Mouse (Mus musculus) kidney, postnatal 25 days (tissue): ENCODE measurements at regions not wholly inside any gene's neighbourhood (a gene's known extent, or its start where the extent isn't known, plus 50 kb on each side); places are given as distances from the start of the nearest gene placed in this dataset.

Source experiments
- DNase-seq, 2 experiments: peaks; one replicate each; pipeline ENCODE4 v3.0.0; 2021; ENCODE audit warnings: mixed read lengths in 2 of 2

GRCm38 (mm10) chr15:85634322-85635141, 52.3 kb upstream of the Wnt7b start:
- DNase-seq = peak; percentile 99 to 100

DNA sequence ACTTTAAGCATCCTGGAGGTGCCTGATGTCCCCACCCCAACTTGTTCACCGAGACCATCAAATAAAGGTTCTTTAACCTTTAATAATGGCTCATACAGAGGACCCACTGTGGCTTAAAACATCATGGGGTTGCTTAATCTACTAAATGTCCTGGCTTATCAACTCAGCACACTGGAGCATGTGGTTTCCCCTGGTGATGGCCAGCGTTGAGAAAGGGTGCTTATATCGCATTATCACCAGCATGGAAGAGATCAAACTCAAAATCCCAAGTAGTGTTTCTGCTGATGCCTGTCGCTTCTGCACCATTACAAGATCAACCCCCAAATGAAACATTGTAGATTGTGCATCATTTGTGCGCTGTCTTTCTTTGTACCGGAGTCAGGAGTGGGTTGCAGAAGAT, 53.2 kb upstream of the Wnt7b start:
- DNase-seq = no peak

DNA sequence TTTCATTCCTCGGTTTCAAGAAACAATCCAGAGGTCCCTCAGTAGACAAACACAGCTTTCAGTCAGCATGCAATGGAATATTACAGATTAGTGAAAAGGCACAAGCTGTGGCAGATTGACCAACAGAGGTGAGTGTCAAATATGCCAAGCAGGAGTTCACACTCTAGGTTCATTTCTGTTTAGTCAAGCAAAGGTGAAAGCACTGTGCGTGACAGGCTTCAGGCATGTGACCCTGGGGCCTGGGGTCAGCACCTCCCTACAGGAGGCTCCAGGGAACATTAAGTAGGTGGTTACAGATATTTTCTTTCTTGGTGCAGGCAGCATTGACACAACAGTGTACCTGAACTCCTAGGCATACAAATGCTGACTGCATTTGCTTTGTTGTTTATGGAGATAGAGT, 57.3 kb upstream of the Wnt7b start:
- DNase-seq = peak; percentile 60 to 84

DNA sequence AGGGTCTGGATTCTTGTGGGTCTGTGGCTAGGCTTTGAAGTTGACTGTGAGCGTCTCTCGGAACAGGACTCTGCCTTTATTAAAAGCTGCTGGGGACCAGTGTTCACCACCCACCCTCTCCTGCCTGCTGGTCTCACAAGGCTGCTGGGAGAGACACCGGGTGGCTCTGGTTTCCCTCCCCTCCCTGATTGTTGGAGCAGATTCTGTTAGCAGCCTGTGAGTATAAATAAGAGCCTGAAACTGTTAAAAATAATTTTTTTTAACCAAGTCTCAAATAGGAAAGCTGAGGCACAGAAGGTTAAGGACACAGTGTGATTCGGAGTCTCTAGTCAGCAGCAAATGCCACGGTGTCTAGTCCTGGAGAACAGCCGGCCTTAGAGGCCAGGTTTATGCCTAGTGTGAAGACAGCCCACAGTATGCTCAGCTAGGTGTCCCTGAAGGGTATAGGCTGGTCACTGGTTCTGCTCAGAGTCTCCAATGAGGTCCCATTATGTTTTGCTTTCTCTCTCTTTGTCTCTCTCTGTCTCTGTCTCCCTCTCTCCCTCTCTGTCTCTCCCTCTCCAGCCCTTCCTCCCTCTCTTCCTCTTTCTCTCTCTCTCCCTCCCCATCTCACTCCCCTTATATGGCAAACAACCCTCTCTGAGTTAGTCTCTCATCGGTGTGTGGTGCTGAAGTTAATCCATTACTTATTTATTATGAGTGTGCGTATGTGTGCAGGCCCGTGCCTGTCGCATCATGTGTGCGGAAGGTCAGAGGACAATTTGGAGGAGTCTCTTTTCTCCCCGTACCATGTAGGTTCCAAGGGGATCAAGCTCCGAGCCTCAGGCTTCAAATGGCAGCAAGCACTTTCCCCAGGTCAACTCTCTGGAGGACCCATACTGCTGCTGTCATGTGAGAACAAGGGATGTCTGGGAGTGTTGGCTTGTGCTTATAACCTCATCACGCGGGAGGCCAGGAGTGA, 59.1 kb upstream of the Wnt7b start:
- DNase-seq = peak in 1 of 2 experiments; percentile 60

DNA sequence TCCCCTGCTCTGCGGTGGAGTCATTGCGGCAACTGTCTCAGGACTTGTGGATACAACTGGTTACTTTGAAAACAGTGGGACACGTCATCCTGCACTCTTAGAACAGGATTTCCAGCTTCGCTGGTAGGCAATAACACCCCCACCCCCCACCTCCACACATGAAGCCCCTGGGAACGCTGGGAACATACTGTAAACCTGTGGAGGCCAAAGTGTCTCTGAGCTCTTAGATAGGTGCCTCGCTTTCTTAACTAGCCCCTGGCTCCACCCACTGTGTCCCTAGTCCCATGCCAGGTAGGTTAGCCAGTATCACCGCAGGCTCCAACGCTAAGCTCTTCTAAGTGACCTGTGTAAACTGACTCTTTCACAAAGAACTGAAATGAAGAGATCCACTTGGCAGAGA, 63.1 kb upstream of the Wnt7b start:
- peak; percentile 64 to 82 for DNase-seq

- DNase-seq = peak; percentile 82 to 83
Measured at GRCm38 (mm10) chr15:85645971-85646638, 63.8 kb upstream of the Wnt7b start.

DNA sequence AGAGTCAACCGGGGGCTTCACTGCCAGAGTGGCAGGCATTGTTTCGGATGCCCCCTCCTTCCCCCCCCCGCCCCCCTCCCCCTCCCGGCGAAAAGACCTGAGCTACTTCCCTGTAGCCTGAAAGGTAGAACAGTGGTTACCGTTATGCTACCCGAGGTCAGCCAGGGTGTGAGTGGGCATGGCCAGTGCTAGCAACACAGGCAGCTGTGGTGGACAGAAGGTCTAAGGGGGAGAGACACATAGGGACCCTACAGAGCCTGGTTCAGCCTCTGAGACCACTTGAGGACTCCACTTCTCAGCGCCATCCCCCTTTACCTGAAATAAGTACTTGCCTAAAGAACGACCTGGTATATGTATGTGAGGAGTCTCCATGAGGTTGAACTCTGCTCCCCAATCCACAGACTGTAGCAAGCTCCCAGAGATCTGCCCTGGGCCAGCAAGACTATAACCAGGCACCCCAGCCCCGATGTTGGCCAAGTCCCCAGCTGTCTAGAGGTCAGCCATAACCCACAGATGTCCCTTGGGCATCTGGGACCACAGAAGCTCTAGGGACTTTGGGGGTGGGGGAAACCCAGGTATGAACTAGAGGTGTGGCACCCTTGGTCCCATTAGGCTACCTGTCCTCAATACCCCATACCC, 64.5 kb upstream of the Wnt7b start:
- peak in 1 of 2 experiments; percentile 44 for DNase-seq

- DNase-seq = peak; percentile 40 to 59
Measured at GRCm38 (mm10) chr15:85647593-85647992, 65.3 kb upstream of the Wnt7b start.

- DNase-seq = peak in 1 of 2 experiments; percentile 17
Measured at GRCm38 (mm10) chr15:85650241-85650640, 68.0 kb upstream of the Wnt7b start.

- peak in 1 of 2 experiments; percentile 27 for DNase-seq
Measured at GRCm38 (mm10) chr15:85651718-85652420, 69.6 kb upstream of the Wnt7b start.

GRCm38 (mm10) chr15:85652431-85652830, 70.2 kb upstream of the Wnt7b start:
- peak in 1 of 2 experiments; percentile 39 for DNase-seq

DNA sequence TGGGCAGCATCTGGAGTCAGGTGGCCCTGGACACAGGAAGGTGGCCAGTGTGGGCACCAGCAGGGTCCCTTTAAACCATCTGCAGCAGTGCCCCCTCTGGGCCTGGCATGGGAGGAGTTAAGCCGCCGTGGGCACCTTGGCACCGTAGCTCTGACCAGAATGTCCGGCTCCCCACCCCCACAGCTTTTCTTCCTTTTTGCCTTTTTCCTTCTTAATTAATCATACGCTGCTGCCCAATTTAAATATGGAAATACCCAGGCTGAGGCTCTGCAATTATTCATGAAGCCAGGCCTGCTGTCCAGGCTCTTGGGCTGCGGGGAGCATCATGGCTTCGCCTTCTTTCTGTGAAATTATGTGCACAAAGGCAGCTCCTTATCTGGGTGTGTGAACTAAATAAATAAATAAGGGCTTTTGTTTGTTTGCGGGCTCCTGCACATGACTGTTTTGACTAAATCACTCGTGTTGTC, 70.6 kb upstream of the Wnt7b start:
- DNase-seq = peak; percentile 48 to 61

DNA sequence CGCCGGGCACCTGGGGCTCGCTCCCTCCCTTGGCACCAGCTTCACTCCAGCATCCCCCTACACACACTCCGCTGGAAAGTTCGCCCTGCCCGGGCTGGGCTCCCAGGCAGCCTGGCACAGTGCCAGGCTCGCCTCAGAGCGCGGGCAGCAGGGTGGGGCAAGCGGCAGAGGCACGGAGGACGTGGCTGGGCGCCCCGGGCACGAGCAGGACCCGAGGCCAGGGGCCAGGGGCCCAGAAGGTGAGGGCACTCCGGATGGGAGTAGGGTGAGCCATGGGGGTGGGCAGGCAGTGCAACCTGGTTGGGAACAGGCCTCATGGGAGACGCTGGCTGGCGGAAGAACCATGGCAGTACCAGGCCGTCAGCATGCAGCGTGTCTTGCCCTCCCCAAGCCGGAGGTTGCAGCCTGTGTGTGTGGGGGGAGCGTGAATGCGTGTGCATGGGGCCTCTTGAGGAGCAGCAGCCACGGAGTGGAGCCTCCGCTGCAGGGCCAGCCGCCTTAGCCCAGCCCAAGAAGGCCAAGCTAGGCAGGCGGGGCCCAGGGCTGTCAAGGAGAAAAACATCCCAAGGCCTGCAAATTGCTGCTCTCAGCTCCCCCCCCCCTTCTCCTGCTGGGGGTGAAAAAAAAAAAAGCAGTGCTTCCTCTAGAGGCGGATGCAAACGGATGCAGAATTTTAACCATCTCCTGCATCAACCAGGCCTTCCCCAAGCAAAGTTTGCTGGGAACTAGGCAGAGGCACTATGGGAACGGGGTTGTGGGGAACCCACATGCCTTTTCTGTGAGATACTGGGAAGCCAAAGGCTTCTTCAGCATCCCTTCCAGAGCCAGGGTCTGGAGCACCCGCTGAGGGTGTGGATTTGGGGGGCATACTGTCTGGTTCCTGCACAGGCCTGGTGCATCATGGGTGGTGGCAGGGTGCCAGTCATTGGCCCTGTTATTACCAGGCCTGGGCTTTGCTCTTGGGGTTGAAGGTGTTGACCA, 71.4 kb upstream of the Wnt7b start:
- peak; percentile 95 to 96 for DNase-seq

DNA sequence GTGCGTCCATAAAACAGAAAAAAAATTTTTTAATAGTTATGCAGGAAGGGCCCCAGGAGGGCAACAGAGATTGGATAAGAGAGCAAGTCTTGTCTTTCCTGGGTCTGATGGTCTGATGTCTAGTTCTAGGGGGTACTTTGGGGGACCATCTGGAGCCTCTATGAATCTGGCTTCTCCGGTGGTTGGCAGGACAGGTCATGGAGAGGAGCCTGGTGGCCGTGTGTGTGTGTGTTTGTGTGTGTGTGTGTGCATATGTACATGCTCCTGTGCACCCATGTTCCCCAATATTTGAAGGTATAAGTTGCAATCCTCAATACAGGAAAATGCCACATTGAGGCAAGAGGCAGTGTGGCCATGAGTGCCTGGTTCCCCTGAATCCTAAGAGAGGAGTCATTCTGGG, 72.5 kb upstream of the Wnt7b start:
- DNase-seq = no peak

DNA sequence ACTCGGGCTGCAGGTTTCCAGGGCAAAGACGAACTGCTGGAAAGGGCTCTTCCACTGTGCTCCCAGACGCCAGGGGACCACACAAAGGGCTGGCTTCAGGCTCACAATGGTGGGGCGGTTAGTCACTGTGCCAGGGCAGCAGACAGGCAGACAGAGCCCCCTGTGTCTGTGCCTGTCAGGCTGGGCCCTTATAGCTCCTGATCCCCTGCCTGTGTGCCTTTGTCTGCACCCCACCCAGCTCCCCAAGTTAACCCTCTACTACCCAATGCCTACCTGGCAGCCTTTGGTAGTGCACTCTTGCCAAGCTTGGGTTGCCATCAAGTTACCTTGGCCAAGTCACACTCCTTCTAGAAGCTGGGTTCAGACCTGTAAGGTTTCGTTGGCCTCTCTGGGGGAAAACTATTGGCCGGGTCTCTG, 73.5 kb upstream of the Wnt7b start:
- peak in 1 of 2 experiments; percentile 47 for DNase-seq

DNA sequence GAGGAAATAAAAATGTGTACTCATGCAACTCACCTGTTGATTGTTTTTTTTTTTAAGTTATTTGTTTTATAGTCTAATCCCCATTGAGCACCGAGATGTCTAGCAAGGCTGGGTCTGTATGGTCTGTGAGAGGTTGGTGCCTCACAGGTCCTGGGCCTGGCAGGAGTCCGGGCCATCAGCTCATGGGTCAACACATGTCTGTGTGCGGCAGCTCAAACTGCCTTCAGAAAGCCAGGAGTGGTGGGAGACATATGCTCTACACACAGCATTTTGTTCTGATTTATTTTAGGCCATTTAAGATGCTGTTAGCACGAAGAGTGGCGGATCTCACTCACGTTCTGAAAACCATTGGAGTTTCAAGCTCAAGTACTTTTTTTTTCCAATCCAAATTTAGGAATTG, 74.6 kb upstream of the Wnt7b start:
- peak in 1 of 2 experiments; percentile 52 for DNase-seq

DNA sequence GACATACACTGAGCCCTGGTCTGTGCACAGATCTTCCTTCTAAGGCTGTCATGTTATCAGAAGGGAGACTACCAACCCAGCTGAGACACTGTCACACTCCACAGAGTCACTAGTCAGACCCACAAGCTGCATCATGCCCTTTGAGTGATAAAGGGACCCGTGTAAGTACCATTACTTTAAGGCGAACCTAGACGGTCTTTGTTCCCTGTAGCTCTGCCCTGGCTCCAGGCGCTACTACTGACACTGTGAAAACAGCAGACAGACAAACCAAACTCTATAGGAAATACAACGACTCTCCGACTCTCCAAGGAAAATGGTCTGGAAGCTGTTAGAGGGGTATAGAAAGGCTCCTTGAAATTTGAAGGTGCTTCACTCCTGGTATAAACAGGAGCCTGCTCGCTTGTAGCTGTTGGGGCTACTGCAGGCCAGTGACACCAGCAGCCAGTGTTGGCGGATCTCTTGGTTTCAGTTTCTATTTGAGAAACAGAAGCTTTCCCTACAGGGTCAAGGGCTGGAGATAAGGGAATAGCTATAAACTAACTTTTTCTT, 75.2 kb upstream of the Wnt7b start:
- DNase-seq = peak; percentile 51 to 62

- DNase-seq = peak in 1 of 2 experiments; percentile 35
Measured at GRCm38 (mm10) chr15:85658101-85658885, 76.0 kb upstream of the Wnt7b start.
